Mouse (Mus musculus) MEL-GATA-1-ER (cell line): ENCODE measurements around the gene Zfp335.

Experiments
- DNase-seq: peaks from one replicate; pipeline ENCODE4 v3.0.0-alpha.2; 2012; ENCODE audit warnings: low read depth; ENCODE audit errors: extremely low read depth

Zfp335 gene

GRCm38 (mm10) chr2:164911086-164912048 lies at the start of gene Zfp335:
TSS of gene Zfp335 (minus strand) at chr2:164911757.
- DNase-seq = peak; percentile 74

GRCm38 (mm10) chr2:164960716-164961441 lies 49.3 kb upstream of the Zfp335 start, which contains the start of gene Slc12a5:
TSS of gene Slc12a5 (plus strand) at chr2:164960802.
- DNase-seq = no peak

DNA sequence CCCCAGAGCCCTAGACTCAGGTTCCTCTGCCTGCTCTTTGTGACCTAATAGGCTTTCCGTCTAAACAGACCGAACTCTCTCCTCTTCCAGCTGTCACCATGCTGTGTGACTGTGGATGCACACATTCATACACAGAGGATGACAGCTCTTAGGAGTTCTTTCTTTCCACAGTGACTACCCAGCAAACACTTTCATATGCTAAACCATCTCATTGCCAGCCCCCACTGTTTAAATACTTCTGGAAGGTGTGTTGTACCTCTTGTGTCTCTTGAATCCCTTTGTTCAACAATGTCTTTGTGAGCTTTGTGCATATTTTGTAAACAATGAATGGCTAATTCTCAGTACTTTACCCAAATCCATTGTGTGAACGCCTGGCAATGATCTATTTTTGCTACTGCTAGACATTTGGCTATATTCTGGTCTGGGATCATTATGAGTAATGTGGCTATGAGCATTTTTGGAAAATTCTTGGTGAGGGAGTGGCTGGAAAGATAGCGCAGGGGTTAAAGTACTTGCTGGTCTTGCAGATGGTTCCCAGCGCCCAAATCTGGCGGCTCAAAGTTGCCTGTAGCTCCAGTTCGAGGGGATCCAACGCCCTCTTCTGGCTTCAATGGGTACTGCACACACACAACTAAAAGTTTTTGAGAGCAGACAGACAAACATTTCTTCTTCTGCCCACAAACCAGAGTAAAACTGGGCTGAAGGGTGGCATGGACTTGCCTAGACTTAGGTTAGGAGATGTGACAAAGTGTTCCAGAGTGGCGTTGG lies 46.2 kb upstream of the Zfp335 start:
- DNase-seq = no peak

- no peak for DNase-seq
These were observed 44.6 kb upstream of the Zfp335 start for GRCm38 (mm10) chr2:164956195-164956594.

- no peak for DNase-seq
These were observed 44.2 kb upstream of the Zfp335 start for GRCm38 (mm10) chr2:164955725-164956124.

GRCm38 (mm10) chr2:164953224-164953623 lies 41.7 kb upstream of the Zfp335 start:
- peak; percentile 42 for DNase-seq

GRCm38 (mm10) chr2:164952448-164952847 lies 40.9 kb upstream of the Zfp335 start:
- DNase-seq = no peak

DNA sequence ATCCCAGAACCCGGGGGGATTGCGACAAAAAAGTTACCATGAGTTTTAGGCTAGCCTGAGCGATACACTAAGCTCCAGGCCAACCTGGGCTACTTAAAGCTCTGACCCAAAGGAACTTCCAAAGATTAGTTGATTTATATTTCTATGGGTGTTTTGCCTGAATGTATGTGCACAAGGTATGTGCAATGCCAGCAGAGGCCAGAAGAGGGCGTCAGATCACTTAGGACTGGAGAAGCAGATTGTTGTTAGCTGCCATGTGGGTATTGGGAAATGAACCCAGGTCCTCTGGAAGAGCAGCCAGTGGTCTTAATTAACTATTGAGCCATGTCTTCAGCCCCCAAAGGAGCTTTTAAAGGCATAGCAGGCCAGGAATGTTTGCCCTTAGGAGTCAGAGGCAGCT lies 40.2 kb upstream of the Zfp335 start:
- no peak for DNase-seq

GRCm38 (mm10) chr2:164950501-164950900 lies 38.9 kb upstream of the Zfp335 start:
- DNase-seq = no peak

GRCm38 (mm10) chr2:164948962-164949361 lies 37.4 kb upstream of the Zfp335 start:
- no peak for DNase-seq

- DNase-seq = no peak
These were observed 36.4 kb upstream of the Zfp335 start for GRCm38 (mm10) chr2:164947930-164948329.

DNA sequence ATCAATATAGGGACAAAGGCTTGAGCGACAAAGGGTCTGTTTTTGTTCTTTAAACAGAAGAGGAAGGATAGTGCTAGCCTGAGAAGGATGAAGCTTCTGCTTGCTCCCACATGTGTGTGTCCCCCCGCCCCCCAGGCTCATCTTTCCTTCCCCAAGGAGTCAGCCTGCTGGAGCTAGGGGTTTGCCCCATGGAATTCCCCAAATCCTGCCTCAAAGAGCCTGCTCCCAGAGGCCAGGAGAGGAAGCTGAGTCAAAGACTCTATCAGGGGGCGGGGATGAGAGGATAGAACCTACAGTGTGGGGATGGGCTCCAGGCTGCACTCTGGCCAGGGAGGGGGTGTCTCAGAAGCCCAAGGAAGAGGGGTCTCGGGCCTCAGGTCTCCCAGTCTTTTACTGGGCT lies 35.9 kb upstream of the Zfp335 start:
- no peak for DNase-seq

DNA sequence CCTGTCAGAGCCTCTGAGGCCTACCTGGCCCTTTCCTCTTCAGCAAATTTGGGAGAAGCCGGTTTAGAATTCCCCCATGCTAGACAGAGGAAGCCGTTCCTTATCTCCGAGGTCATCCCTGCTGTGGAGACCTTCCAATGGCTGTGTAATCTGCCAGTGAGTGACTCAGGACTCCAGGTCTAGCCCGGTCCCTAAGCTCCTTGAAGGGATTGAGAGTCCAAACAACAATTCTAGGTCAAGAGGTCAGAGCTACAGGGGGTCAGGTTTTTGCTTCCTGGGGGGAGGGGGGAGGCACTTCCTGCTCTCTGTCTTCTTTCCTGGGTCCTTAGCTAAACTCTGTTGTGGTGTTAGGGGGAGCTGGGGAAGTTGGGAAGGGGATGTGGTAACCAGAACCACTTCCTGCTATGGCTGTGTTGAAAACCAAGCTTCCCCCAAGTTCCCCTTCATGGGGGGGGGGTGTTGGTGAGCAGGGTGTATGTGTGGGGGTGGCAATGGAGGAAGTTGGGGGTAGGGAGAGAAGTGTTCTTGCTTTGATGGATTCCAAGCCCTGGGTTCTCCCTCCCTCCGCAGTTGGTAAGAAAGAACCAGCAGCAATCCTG lies 31.2 kb upstream of the Zfp335 start:
- peak; percentile 77 for DNase-seq

DNA sequence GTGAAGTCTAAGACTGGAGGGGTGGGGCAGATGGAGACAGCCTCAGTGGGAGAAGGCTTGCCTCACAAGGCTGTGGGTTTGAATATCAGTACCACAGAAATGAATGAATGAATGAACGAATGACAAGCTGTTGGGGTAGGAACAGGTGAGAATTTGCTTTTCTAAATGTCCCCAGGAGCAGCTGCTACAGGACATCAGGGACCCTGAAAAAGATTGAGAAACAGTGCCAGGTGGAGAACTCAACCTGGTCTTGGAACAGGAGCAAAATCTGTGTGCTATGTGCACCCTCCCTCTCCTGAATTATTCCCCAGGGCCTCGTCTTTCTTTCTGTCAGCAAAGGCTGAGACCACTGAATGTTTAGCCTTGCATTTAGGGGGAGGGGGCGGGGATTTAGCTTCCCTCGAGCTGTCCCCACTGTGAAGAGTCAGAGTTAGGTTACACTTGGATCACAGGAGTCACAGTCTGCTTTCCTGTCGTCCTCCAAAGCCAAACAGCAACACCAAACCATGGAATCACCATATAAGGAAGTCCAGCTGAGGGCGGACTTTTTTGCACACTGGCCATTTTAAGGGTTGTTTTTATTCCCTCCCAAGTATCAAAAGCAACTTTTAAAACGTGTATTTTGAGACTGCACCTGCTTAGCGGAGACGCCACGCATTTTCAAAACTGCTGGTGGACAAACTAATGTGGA lies 28.7 kb upstream of the Zfp335 start, which contains the start of gene Mmp9:
Gene Mmp9, plus strand, starts transcription at position 641 of the 691 bp plus-strand sequence.
- DNase-seq = no peak

- DNase-seq = no peak
These were observed 27.5 kb upstream of the Zfp335 start for GRCm38 (mm10) chr2:164939106-164939505.

DNA sequence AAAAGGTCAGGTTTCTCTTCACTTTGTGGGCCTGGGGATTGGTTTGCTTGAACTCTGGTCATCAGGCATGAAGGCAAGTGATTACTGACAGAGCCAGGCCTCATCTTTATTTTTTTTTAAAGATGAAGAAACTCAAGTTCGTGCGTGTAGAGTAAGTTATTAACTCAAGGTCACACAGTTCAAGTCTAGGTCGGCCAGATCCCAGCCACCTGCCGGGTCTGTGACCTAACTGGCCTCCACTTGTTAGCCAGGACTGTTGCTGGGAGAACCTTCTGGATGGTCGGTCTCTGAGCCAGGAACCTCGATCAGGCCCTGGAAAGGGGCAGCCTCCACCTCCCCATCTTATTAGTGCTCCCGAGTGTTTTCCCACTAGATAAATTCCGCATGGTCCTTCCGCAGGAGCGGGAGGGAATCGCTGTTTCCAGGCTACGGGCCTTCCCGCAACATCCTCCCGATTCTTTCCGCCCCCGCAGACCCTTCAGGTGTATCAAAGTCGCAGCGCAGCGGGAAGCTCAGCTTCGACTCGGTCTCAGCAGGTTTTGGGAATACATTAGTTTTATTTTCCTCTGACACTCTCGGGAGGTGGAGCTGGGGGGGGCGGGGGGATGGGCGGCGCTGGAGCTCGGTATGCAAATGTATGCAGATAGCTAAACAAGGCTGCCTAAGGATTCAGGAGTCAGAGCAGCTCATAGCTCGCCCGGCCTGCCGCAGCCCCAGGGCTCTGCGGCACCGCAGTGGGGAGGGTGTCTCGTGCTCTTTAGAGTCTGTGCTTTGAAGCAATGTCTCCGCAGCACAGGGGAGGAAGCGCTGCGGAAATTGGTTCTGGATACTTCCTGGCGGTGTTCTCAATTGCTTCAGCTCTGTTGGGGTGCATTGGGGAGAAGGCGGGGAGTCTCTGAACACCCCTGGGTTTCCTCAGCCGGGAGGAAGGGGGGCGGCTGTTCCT lies 26.9 kb upstream of the Zfp335 start:
- DNase-seq = no peak

GRCm38 (mm10) chr2:164935991-164936390 lies 24.4 kb upstream of the Zfp335 start:
- no peak for DNase-seq

GRCm38 (mm10) chr2:164933534-164933933 lies 22.0 kb upstream of the Zfp335 start:
- no peak for DNase-seq
